Mouse (Mus musculus) limb, embryonic 14.5 days (tissue): Measurements from ENCODE around the gene Dapk1. TPM values are rescaled to one million over a fixed set of nuclear protein-coding genes. Genes with fewer than 3 reads are reported as not detected.
A peak's percentile ranks its signal among the peaks of the same experiment; 100 is the strongest.

Source experiments
- ATAC-seq: fragments of 200-750 bp; cut with Nextera tagmentation; 2 replicates; pipeline ENCODE4 v1.8.0; 2017; ENCODE audit warnings: low read depth, moderate number of reproducible peaks, moderate TSS enrichment; ENCODE audit not compliant: low FRiP score
- DNase-seq: peaks from one replicate; pipeline ENCODE4 v3.0.0-alpha.2; 2015; ENCODE audit warnings: low spot score
- H3K27ac ChIP-seq: fragments of 300-500 bp; sonication (generic); replicated peaks from 2 replicates; pipeline ENCODE4 v1.5.1; 2014; ENCODE audit warnings: low read depth, mild to moderate bottlenecking, low read length, moderate library complexity, mixed read lengths
- H3K27me3 ChIP-seq: fragments of 300-500 bp; sonication (generic); 2 replicates; pipeline ENCODE4 v1.6.1; 2014; ENCODE audit warnings: low read length, mixed read lengths; ENCODE audit not compliant: control insufficient read depth, insufficient read depth
- H3K36me3 ChIP-seq: fragments of 300-500 bp; sonication (generic); 2 replicates; pipeline ENCODE4 v1.6.1; 2014; ENCODE audit warnings: mild to moderate bottlenecking, low read length, moderate library complexity, mixed read lengths; ENCODE audit not compliant: control insufficient read depth, insufficient read depth
- H3K4me1 ChIP-seq: fragments of 300-500 bp; sonication (generic); 2 replicates; pipeline ENCODE4 v1.6.1; 2014; ENCODE audit warnings: antibody characterized with exemption, low read length, mixed read lengths; ENCODE audit not compliant: control insufficient read depth, insufficient read depth
- H3K4me2 ChIP-seq: fragments of 300-500 bp; sonication (generic); replicated peaks from 2 replicates; pipeline ENCODE4 v1.6.1; 2014; ENCODE audit warnings: low read depth, mild to moderate bottlenecking, low read length, moderate library complexity; ENCODE audit not compliant: severe bottlenecking
- H3K4me3 ChIP-seq: fragments of 300-500 bp; sonication (generic); replicated peaks from 2 replicates; pipeline ENCODE4 v1.5.1; 2014; ENCODE audit warnings: low read length
- H3K9ac ChIP-seq: fragments of 300-500 bp; sonication (generic); 2 replicates; pipeline ENCODE4 v1.6.1; 2014; ENCODE audit warnings: mild to moderate bottlenecking, low read depth, low read length, moderate library complexity; ENCODE audit not compliant: severe bottlenecking
- H3K9me3 ChIP-seq: fragments of 300-500 bp; sonication (generic); 2 replicates; pipeline ENCODE4 v1.6.1; 2016; ENCODE audit warnings: low read length; ENCODE audit not compliant: control insufficient read depth
- POLR2A ChIP-seq: fragments of 200-500 bp; IDR thresholded peaks from 2 replicates; pipeline ENCODE4 v1.8.0; 2012; ENCODE audit warnings: inconsistent platforms, mild to moderate bottlenecking, moderate library complexity, borderline replicate concordance; ENCODE audit not compliant: insufficient read depth, insufficient read length; ENCODE audit errors: extremely low read depth
- WGBS: fragments of 180-500 bp; shearing (Covaris S2); extraction: QIAGEN DNeasy Blood & Tissue Kit; methylation state at CpG from one replicate; pipeline ENCODE4 v1.1.7; 2014; 5-methylcytosine and 5-hydroxymethylcytosine counted together
- polyA plus RNA-seq, 2 experiments: library from polyadenylated mRNA; depleted of rRNA in 1 of 2; stranded (reverse) in 1 of 2; unstranded in 1 of 2; fragments of >200 nt; fragmentation: Nextera tagmentation in 1 of 2; extraction: Ambion mirVana in 1 of 2; gene quantifications; 2 replicates each; pipeline versions ENCODE4 v1.2.1 to v1.2.3; 2012 to 2014

Dapk1 gene
- polyA plus RNA-seq, 2 experiments, result 19.5 to 39.9 TPM

DNA sequence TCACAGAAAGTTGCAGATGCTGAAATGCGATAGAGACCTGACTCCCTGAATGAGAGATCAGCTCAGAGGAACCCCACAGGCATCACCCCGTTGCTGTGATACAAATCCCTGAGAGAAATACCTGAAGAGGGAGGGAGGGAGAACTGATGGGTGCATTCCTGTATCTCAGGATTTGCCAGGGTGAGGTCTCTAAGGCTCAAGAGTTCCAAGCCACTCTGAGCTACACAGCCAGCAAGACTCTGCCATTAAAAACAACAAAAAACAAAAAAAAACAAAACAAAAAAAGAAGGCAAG is 26.9 kb downstream of the Dapk1 start:
- no peak for DNase-seq
- Histone ChIP-seq H3K9ac (no peak overlapping the region), H3K36me3 (no peaks in the 10 kb centered on the region), H3K4me3 (no peak overlapping the region), H3K27me3 (no peaks in the 10 kb centered on the region), H3K4me2 (no peak overlapping the region), H3K9me3 (no peaks in the 10 kb centered on the region), H3K27ac (no peak overlapping the region), H3K4me1 (peaks cover under 1% of the 10 kb centered on the region; the same call in 1 of the 2 replicates)
- WGBS, result 24% methylated on average over 2 of the region's 2 CpGs
- ATAC-seq, result no peak
- no peak for TF ChIP-seq POLR2A

DNA sequence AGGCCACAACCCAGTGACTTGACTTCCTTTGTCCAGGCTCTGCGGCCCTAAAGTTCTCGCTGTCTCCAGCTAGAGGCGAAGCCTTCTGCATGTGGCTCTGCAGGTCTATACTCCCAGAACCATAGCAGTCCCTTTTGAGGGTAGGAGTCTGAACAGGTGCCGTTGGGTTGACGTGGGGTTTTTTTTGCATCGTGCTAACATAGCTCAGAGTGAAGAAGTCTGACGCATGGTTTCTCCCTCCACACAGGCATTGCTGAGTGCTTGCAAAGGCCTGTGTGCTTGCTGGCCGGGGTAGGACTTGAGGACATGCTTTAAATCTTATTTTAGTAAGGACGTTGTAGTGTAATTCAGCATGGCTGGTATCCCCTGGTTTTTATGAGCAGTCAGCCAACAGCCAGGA is 27.7 kb downstream of the Dapk1 start:
- Histone ChIP-seq H3K27ac (no peak overlapping the region), H3K4me3 (no peak overlapping the region), H3K36me3 (no peaks in the 10 kb centered on the region), H3K9me3 (no peaks in the 10 kb centered on the region), H3K4me2 (no peak overlapping the region), H3K4me1 (peaks cover 7% of the 10 kb centered on the region; the same call in 1 of the 2 replicates), H3K27me3 (no peaks in the 10 kb centered on the region), H3K9ac (no peak overlapping the region)
- ATAC-seq, result no peak
- TF ChIP-seq POLR2A, result no peak
- WGBS, result 83% methylated on average over 9 of the region's 9 CpGs
- DNase-seq, result no peak

- H3K9ac ChIP-seq, result no peak overlapping the region
- 0 out of 2 replicates have a peak, but pooled peaks have one; percentile 26 for ATAC-seq
- no peak for DNase-seq
These were observed 32.2 kb downstream of the Dapk1 start for GRCm38 (mm10) chr13:60633945-60634344.

DNA sequence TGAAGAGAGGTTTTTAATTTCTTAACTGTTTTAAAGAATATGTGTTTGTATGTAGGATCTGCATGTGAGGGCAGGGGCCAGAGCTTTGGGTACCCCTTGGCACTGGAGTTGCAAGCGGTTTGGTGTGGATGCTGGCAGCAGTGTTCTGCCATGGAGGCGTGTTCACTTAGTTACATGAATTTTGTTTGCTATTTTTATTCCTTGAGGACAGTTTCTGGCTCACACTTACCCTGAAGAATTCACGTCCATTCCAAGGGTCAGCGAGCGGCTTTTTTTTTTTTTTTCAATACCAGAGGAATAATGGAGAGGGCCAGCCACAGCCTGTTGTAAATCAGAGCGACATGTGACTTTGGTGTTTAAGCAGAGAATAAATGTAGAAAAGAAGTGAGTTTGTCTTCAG is 33.9 kb downstream of the Dapk1 start:
- no peak overlapping the region for H3K4me2 ChIP-seq
- H3K27me3 ChIP-seq, result no peaks in the 10 kb centered on the region
- no peaks in the 10 kb centered on the region for H3K36me3 ChIP-seq
- H3K9ac ChIP-seq, result no peak overlapping the region
- WGBS, result 69% methylated on average over 6 of the region's 6 CpGs
- DNase-seq (no peak), ATAC-seq (no peak)
- H3K4me1 ChIP-seq, result peaks cover 7% of the 10 kb centered on the region; the same call in 1 of the 2 replicates
- no peak for TF ChIP-seq POLR2A
- H3K27ac ChIP-seq, result no peak overlapping the region
- no peak overlapping the region for H3K4me3 ChIP-seq
- H3K9me3 ChIP-seq, result no peaks in the 10 kb centered on the region

More at GRCm38 (mm10) chr13:60633945-60634344, 32.2 kb downstream of the Dapk1 start:
- Histone ChIP-seq H3K27me3 (no peaks in the 10 kb centered on the region), H3K27ac (no peak overlapping the region), H3K4me2 (no peak overlapping the region), H3K4me3 (no peak overlapping the region), H3K4me1 (peaks cover 7% of the 10 kb centered on the region; the same call in 1 of the 2 replicates), H3K9me3 (no peaks in the 10 kb centered on the region), H3K36me3 (no peaks in the 10 kb centered on the region)
- no peak for TF ChIP-seq POLR2A
- 21% methylated on average over 6 of the region's 6 CpGs for WGBS

GRCm38 (mm10) chr13:60639482-60640055 is 37.8 kb downstream of the Dapk1 start:
- Histone ChIP-seq H3K9ac (no peak overlapping the region), H3K9me3 (no peaks in the 10 kb centered on the region), H3K4me3 (no peak overlapping the region), H3K4me1 (no peaks in the 10 kb centered on the region), H3K27ac (no peak overlapping the region), H3K27me3 (no peaks in the 10 kb centered on the region), H3K36me3 (no peaks in the 10 kb centered on the region), H3K4me2 (no peak overlapping the region)
- no peak for ATAC-seq
- DNase-seq, result no peak
- WGBS, result 77% methylated on average over 11 of the region's 11 CpGs
- no peak for TF ChIP-seq POLR2A

DNA sequence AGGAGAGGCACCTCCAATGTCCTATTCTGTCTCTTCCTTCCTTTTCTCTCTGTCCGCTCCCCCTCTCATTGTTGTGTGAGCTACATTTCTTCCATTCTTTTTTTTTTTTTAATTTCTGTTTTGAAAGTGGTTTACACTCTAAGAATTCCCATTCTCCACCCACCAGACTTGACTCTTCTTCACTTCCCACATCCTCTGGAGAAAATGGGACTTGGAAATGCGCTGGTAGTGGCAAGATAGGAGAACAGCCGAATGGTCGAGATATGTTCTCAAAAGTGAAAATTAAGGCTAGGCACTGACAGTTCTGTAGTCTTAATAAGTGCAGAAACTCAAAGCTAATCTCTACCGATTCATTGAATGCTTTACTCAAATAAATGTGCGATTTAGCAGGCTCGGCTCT is 38.7 kb downstream of the Dapk1 start:
- no peak overlapping the region for H3K4me3 ChIP-seq
- WGBS, result 92% methylated on average over 7 of the region's 7 CpGs
- no peak for ATAC-seq
- no peaks in the 10 kb centered on the region for H3K4me1 ChIP-seq
- no peak overlapping the region for H3K27ac ChIP-seq
- no peak overlapping the region for H3K9ac ChIP-seq
- H3K36me3 ChIP-seq, result no peaks in the 10 kb centered on the region
- no peaks in the 10 kb centered on the region for H3K9me3 ChIP-seq
- no peaks in the 10 kb centered on the region for H3K27me3 ChIP-seq
- no peak for TF ChIP-seq POLR2A
- no peak for DNase-seq
- no peak overlapping the region for H3K4me2 ChIP-seq
